Mouse (Mus musculus) heart, embryonic 16.5 days (tissue): ENCODE results near the gene Armh3. TPM values are rescaled to one million over a fixed set of nuclear protein-coding genes. Genes with fewer than 3 reads are reported as not detected.

Source experiments
- ATAC-seq: fragments of 200-750 bp; cut with Nextera tagmentation; replicated peaks from 2 replicates; pipeline ENCODE4 v1.8.0; 2017; ENCODE audit warnings: moderate number of reproducible peaks; ENCODE audit not compliant: insufficient read depth, low FRiP score; ENCODE audit errors: extremely low read depth
- H3K27ac ChIP-seq: fragments of 300-500 bp; sonication (generic); 2 replicates; pipeline ENCODE4 v1.5.1; 2014; ENCODE audit warnings: mild to moderate bottlenecking, low read length, control low read depth, moderate library complexity
- H3K27me3 ChIP-seq: fragments of 300-500 bp; sonication (generic); 2 replicates; pipeline ENCODE4 v1.6.1; 2014; ENCODE audit warnings: low read length, mixed read lengths; ENCODE audit not compliant: control insufficient read depth, insufficient read depth
- H3K36me3 ChIP-seq: fragments of 300-500 bp; sonication (generic); 2 replicates; pipeline ENCODE4 v1.6.1; 2014; ENCODE audit not compliant: control insufficient read depth, insufficient read depth
- H3K4me1 ChIP-seq: fragments of 300-500 bp; sonication (generic); 2 replicates; pipeline ENCODE4 v1.6.1; 2014; ENCODE audit warnings: low read length, mixed read lengths; ENCODE audit not compliant: control insufficient read depth, insufficient read depth
- H3K4me2 ChIP-seq: fragments of 300-500 bp; sonication (generic); 2 replicates; pipeline ENCODE4 v1.6.1; 2014; ENCODE audit warnings: low read depth, mild to moderate bottlenecking, control low read depth, low read length
- H3K4me3 ChIP-seq: fragments of 300-500 bp; sonication (generic); 2 replicates; pipeline ENCODE4 v1.5.1; 2014; ENCODE audit warnings: mild to moderate bottlenecking, control low read depth, low read length
- H3K9ac ChIP-seq: fragments of 300-500 bp; sonication (generic); 2 replicates; pipeline ENCODE4 v1.6.1; 2014; ENCODE audit warnings: low read length, control low read depth
- H3K9me3 ChIP-seq: fragments of 300-500 bp; sonication (generic); replicated peaks from 2 replicates; pipeline ENCODE4 v1.6.1; 2016; ENCODE audit warnings: low read length; ENCODE audit not compliant: control insufficient read depth
- WGBS: fragments of 180-500 bp; shearing (Covaris S2); extraction: QIAGEN DNeasy Blood & Tissue Kit; methylation state at CpG from one replicate; pipeline ENCODE4 v1.1.7; 2014; 5-methylcytosine and 5-hydroxymethylcytosine counted together
- polyA plus RNA-seq: library from polyadenylated mRNA; unstranded; fragments of >200 nt; fragmentation: Nextera tagmentation; extraction: Ambion mirVana; gene quantifications from 2 replicates; pipeline ENCODE4 v1.2.1, GENCODE M21; 2015

The Armh3 gene
- polyA plus RNA-seq, 1 experiment from 2014 or later: 15.3 TPM

GRCm38 (mm10) chr19:46036477-46037242 lies 38.4 kb upstream of the Armh3 start:
- H3K27ac ChIP-seq: peak overlapping the region; percentile 61; the same call in 1 of the 2 replicates
- H3K4me2 ChIP-seq: peak overlapping the region; percentile 97
- peaks cover 41% of the 10 kb centered on the region for H3K4me1 ChIP-seq
- H3K9me3 ChIP-seq: no peaks in the 10 kb centered on the region
- peak overlapping the region; percentile 86 for H3K4me3 ChIP-seq
- peak overlapping the region; percentile 95 for H3K9ac ChIP-seq
- H3K36me3 ChIP-seq: peaks cover 48% of the 10 kb centered on the region
- H3K27me3 ChIP-seq: no peaks in the 10 kb centered on the region
- 69% methylated on average over 13 of the region's 13 CpGs for whole genome bisulfite sequencing
- no peak for ATAC-seq

- ATAC-seq: no peak
- no peaks in the 10 kb centered on the region for H3K9me3 ChIP-seq
- WGBS: 82% methylated on average over 13 of the region's 13 CpGs
- no peak overlapping the region for H3K4me2 ChIP-seq
- no peaks in the 10 kb centered on the region for H3K27me3 ChIP-seq
- H3K9ac ChIP-seq: no peak overlapping the region
- H3K36me3 ChIP-seq: peaks cover 48% of the 10 kb centered on the region
- H3K27ac ChIP-seq: no peak overlapping the region
- peaks cover 34% of the 10 kb centered on the region for H3K4me1 ChIP-seq
- no peak overlapping the region for H3K4me3 ChIP-seq
These were observed 37.7 kb upstream of the Armh3 start for GRCm38 (mm10) chr19:46035971-46036370.

GRCm38 (mm10) chr19:46033911-46034310 lies 35.6 kb upstream of the Armh3 start:
- Histone ChIP-seq H3K36me3 (peaks cover 52% of the 10 kb centered on the region), H3K9ac (no peak overlapping the region), H3K9me3 (peaks cover 6% of the 10 kb centered on the region), H3K27ac (no peak overlapping the region), H3K4me3 (no peak overlapping the region), H3K4me2 (no peak overlapping the region), H3K4me1 (peaks cover 22% of the 10 kb centered on the region), H3K27me3 (no peaks in the 10 kb centered on the region)
- 93% methylated on average over 11 of the region's 11 CpGs for WGBS
- no peak for ATAC-seq

- Histone ChIP-seq H3K4me3 (no peak overlapping the region), H3K27me3 (no peaks in the 10 kb centered on the region), H3K9ac (no peak overlapping the region), H3K4me2 (no peak overlapping the region), H3K9me3 (peaks cover 6% of the 10 kb centered on the region), H3K27ac (no peak overlapping the region), H3K4me1 (peaks cover 13% of the 10 kb centered on the region), H3K36me3 (peaks cover 52% of the 10 kb centered on the region)
- ATAC-seq: no peak
- WGBS: 84% methylated on average over 26 of the region's 26 CpGs
These were observed 34.6 kb upstream of the Armh3 start for GRCm38 (mm10) chr19:46032731-46033510.

- Histone ChIP-seq H3K4me2 (no peak overlapping the region), H3K36me3 (peaks cover 52% of the 10 kb centered on the region), H3K4me1 (peaks cover 6% of the 10 kb centered on the region), H3K9me3 (peaks cover 6% of the 10 kb centered on the region), H3K9ac (no peak overlapping the region), H3K27ac (no peak overlapping the region), H3K4me3 (no peak overlapping the region), H3K27me3 (no peaks in the 10 kb centered on the region)
- WGBS: 74% methylated on average over 9 of the region's 9 CpGs
- no peak for ATAC-seq
These were observed 33.6 kb upstream of the Armh3 start for GRCm38 (mm10) chr19:46031689-46032432.

GRCm38 (mm10) chr19:46030196-46030983 lies 32.1 kb upstream of the Armh3 start:
- peaks cover 6% of the 10 kb centered on the region for H3K9me3 ChIP-seq
- H3K4me1 ChIP-seq: peaks cover 9% of the 10 kb centered on the region
- no peaks in the 10 kb centered on the region for H3K27me3 ChIP-seq
- no peak overlapping the region for H3K27ac ChIP-seq
- H3K4me3 ChIP-seq: no peak overlapping the region
- H3K36me3 ChIP-seq: peaks cover 41% of the 10 kb centered on the region
- H3K9ac ChIP-seq: no peak overlapping the region
- H3K4me2 ChIP-seq: no peak overlapping the region
- no peak for ATAC-seq
- 90% methylated on average over 10 of the region's 10 CpGs for WGBS

GRCm38 (mm10) chr19:46029652-46030051 lies 31.4 kb upstream of the Armh3 start:
- Histone ChIP-seq H3K9ac (no peak overlapping the region), H3K4me3 (no peak overlapping the region), H3K27me3 (no peaks in the 10 kb centered on the region), H3K4me1 (peaks cover 9% of the 10 kb centered on the region), H3K27ac (no peak overlapping the region), H3K36me3 (peaks cover 33% of the 10 kb centered on the region), H3K4me2 (no peak overlapping the region), H3K9me3 (peaks cover 6% of the 10 kb centered on the region)
- no peak for ATAC-seq
- 87% methylated on average over 1 of the region's 1 CpGs for WGBS

GRCm38 (mm10) chr19:46028747-46029320 lies 30.5 kb upstream of the Armh3 start:
- Histone ChIP-seq H3K9ac (no peak overlapping the region), H3K27me3 (no peaks in the 10 kb centered on the region), H3K36me3 (peaks cover 25% of the 10 kb centered on the region), H3K4me3 (no peak overlapping the region), H3K9me3 (peaks cover 6% of the 10 kb centered on the region), H3K27ac (no peak overlapping the region), H3K4me1 (peaks cover 9% of the 10 kb centered on the region), H3K4me2 (no peak overlapping the region)
- 69% methylated on average over 11 of the region's 11 CpGs for WGBS
- ATAC-seq: no peak
